Mouse (Mus musculus) retina, postnatal 7 days (tissue): Measurements from ENCODE around the gene Ikzf5.
"Not testable (repeated sequence)": the region's sequence is repeated elsewhere in the genome, so short reads cannot be mapped to it uniquely, and the experiment has no call there.

Source experiments
- DNase-seq: peaks from one replicate; pipeline ENCODE4 v3.0.0-alpha.2; 2012; ENCODE audit warnings: low read depth, low spot score

The Ikzf5 gene

DNA sequence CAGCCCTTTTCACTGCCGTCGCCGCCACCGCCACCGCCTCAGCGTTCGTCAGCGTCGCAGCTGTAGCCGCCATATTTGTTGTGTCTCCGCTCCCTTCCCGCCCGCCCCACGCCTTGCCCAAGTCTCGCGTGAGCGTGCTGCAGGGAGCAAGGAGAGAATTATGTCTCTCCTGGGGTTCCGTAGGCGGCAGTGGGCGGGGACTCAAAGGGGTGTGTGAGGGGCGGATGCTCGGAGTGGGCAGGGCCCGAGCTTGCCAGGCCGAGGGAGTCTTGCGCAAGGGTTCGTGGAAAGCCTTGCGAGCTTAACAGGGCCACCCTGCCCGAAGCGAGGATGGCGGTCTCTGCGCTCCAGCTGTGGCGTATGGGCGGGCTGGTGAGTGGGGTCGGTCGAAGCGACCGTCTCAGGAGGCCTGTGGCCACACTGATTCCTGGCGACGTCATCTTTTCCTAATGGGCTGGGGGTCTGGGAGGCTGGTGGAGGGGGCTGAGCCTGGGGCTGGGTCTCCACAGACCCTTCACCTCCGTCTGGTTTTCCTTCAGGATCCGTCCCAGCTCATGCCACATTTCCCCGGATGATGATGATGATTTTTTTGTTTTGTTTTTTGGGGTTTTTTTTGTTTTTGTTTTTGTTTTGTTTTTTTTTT is at the start of gene Ikzf5, which contains the start of gene Acadsb:
Ikzf5 (minus strand) TSS at position 106 of the 643 bp plus-strand sequence.
Acadsb (plus strand) TSS at position 186 of the 643 bp plus-strand sequence.
- DNase-seq, result peak; percentile 97

DNA sequence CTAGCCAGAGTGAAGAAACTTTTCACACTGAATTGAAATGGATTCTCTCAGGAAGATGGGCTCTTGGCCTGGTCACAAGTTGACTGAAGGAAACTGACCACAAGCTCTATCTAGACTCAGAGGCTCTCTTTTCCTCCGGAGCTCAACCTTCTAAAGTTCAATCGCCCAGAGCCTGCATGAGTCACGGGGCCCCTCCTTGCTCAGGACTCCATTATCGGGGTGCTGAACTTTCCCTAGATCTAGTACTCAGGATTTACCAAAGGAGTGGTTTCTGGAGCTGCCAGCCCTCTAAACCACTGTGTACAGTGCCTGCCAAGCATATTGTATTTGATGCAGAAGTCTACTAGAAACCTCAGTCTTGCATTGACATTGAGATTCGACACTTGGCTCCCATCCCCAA is 46.4 kb upstream of the Ikzf5 start:
- DNase-seq, result no peak

DNA sequence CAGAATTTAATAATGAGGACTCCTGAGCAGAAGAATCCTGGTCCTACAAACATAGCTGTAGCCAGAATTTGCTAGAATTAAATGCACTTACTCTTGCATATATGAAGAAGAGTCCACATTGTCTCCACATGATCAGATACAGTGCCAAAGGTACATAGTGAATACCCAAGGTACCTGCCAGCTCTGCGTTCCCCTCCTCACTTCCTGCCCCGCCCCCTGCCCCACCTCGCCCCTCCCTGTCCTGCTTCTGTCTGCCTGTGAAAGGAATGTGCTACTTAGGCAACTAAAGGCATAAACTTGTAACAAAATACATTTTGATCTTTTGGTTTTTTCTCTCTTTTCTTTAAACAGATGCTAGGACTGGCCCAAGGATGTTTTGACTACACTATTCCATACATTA is 26.7 kb upstream of the Ikzf5 start:
- no peak for DNase-seq

DNA sequence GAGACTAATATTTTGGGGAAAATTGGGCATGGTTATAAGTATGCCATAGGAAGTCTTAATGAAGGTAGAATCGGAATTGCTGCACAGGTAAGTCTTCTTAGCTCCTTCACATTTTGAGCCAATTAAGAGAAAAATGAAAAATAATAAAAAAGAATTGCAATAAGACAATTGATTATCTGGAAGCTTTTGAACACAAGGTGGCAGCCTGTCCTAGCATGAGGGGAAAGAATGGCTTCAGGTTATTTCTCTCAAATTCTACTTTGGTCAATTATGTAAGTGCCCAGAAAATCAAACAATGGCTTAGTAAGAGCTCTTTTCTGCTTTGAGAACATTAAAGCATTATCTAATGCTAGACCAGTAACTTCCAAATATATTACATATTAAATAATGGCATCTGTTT is 24.0 kb upstream of the Ikzf5 start:
- DNase-seq, result no peak

DNA sequence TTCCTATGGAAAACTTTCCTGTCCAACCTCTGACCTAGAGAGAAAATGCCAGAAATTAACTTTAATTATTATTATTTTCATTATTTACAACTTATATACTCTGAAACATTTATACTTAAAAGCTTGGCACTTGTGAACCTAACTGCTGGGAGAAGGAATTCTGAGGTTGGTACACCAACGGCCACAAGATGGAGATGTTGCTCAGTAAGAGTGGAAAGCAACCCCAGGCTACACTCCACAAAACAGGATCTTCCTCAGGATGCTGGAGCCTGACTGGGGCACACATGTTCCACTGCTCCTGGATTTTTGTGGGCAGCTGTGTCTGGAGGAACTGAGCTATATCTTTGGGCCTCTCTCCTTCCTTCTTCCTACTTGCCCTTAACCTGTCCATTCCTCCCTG is 21.9 kb upstream of the Ikzf5 start:
- DNase-seq, result peak; percentile 28

DNA sequence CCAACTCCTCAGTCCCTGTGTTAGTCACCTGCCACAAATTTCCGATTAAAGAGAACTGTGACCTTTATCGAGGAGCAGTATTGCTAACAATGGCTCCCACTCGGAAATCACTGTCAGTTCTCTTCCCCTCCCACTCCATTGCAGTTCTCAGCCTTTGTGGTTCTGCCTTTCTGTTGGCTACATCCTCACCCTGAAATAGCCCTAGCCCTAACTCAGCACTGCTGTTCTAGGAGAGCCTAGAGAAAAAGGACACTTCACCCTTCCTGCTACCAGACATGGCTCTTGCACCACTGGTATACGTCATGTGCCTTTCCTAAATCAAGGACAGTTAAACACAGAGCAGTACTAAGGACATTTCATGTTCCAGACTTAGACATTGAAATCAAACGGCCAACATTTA is 17.0 kb upstream of the Ikzf5 start:
- DNase-seq, result no peak

DNA sequence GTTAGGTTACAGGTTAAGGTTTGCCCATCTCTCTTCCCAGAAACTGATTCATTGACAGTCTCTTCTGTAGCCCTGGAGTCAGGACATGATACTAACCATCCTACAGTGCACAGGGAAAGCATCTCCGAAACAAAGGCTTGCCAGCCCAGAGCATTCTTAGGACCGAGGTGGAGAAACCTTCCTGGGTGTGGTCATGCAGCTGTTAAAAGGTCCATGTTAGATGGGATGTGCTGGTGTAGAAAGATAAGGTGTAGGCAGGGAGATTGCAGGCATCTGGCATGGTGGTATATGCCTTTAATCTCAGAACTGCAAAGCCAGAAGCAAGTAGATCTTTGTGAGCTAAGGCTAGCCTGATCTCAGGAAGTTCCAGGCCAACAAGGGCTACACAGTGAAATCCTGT is 14.6 kb upstream of the Ikzf5 start:
- no peak for DNase-seq

DNA sequence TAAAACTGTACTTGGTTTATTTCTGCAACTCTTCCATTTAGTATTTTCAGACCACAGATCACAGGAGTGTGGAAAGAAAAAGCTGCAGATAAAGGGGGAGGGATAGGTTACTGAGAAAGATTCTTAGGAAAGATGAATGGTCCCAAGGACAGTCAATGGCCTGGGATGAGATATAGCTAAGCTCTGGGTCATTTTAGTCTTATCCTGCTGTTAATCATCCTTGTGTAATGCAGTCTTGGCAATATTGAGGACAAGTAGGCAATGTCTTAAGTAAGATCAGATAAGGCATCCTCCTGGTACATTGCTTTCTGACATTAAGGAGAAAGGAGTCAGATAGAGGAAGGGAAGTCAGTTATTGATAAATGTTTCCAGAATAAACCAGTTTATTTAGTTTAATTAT is 7.3 kb upstream of the Ikzf5 start:
- DNase-seq, result no peak

DNA sequence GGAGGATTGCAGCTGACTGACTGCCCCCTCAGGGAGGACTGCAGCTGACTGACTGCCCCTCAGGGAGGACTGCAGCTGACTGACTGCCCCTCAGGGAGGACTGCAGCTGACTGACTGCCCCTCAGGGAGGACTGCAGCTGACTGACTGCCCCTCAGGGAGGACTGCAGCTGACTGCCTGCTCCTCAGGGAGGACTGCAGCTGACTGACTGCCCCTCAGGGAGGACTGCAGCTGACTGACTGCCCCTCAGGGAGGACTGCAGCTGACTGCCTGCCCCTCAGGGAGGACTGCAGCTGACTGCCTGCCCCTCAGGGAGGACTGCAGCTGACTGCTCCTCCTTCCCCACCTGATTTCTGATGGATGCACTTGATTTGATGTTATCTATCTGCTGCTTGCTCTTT is 6.4 kb upstream of the Ikzf5 start:
- not testable (repeated sequence) for DNase-seq

DNA sequence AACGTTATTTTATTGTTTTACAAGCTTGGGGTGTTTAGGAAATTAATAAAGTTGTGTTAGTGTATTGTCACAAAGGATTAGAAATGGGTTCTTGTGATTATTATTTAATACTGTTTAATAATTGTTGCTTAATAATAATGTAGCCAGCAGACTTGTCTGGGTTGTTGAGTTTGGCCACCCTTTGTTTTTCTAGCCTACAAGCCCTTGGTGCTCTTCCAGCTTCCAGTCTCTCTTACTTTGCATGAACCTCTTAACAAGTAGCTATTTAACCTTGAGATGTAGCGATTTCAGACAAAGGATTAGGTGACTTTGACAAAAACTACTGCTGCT is 1.6 kb upstream of the Ikzf5 start:
- DNase-seq, result no peak

DNA sequence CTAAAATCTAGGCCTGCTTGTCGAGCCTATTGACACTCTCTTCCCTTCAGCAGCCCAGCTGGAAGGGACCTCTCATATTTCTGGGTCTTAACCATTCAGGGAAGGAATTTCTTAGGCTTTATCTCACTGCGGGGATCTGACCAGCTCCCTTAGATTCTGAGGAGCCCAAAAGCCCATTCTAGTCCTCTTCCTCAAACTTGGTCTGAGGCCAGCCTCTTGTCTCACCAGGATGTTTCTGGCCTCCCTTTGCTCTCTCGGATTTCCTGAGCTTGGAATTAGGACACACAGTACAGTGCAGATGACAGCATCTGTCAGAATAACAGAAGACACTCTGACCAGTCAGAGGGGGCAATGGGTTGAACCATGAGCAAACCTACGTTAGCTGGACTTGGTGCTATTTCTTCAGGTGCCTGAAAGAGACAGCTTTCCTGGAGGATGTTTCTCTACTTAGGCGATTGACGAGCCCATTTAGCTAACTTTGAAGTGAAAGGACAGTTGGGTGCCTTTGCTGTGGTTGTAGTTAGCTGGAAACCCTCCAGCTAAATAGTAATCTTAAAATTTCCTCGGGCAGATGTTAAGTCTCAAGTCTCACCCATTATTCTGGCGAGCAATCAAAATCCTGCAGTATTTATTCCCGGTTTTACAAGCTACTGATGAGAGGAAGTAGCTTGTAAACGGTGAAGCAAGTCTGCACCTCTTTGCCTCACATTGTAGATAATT is 1.1 kb upstream of the Ikzf5 start:
- no peak for DNase-seq

DNA sequence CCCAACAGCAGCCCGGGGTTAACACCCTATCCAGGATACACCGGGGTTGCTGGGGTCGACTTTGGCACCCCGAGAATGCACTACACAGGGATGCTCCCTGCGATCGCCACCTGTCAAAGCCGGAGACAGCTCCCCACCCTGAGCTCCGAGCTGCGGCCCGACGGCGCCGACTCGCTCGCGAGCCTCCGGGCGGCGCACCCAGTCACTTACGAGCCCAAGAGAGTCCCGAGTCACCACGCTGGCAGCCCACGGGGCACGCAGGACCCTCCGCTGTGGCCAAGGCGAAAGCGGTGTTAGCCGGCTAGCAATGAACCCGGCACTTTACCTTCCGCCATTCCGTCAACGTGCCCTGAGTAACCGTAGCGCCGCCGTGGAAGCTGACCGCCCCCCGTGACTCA is 334 bp downstream of the Ikzf5 start:
- no peak for DNase-seq

DNA sequence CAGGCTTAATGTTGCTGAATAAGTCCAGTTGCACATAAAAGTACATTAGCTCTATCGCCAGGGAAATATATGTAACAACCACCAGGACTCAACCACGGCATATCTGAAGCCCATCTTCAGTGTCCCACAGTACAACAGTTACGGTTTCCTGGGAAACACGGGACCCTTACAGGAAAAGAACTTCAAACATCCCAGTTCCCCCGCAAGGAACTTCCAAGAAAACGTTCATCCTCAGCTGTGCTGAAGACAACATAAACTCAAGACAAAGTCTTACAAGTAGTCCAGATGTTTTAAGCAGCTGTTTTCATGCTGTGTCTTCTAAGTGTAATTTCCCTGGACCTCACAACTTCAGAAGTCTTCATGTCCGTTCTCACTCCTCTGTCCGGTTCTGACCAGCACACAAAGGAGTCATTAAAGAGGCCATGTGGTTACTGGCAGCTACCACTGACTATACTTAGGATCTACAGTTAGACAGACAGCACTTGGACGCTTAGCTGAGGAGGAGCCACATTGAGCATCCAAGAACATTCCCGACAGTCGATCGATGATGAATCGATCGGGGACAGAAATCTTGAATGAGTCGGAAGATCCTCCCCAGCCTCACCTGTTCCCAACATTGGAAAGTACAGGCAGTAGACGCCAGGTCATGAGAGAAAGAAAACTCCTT is 867 bp downstream of the Ikzf5 start:
- DNase-seq, result no peak

DNA sequence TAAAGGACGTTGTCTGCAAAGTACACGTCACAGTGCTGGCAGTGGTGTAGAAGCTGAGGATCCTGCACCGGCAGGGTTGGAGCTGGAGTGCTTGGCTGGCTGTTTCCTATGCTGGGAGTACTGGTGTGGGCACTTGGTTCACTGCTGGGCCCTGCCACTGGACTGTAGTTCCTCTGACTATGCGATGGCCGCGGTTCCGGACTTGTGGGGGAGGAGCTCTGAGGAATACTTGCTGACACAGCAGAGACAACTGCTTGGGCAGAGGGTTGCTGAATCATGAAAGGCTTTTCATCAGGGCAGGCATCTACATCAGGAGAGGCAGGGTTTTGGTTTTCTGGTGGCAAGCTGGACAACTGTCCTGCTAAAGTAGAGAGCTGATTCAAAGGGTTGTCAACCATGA is 18.6 kb downstream of the Ikzf5 start:
- DNase-seq, result not testable (repeated sequence)

DNA sequence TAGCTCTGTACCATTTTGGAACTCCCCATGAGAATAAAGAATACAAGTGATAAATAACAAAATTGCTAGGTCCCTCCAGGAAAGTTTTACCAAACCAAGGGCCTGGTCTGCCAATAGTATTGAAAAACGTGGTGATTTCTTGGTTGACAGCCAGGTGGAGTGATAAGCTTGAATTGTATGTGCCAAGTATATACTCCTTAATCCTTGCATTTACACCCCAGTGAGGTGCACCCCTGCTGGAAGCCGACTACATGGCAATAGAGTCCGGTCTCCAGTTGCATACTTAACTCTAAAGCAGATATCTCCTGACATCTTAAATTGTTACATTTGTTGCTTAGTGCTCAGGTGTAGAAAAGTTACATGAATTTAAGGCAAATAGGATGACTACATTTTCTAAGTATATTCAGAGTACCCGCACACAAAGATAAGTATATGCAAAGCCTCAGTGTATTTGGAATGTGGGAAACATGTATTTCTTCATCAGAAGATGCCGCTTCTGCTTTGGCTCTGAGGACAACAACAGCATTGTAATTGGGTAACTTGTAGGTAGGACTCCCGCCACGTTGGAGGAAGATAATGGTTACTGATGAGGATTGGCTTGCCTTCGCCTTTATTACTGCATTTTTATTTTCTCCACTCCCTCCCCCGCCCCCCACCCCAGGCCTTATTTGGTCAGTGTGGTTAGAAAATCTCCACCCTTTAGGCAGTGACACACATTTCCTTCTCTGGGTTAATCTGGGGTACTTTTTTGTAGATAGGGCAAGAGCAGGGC is 38.3 kb downstream of the Ikzf5 start:
- DNase-seq, result no peak

DNA sequence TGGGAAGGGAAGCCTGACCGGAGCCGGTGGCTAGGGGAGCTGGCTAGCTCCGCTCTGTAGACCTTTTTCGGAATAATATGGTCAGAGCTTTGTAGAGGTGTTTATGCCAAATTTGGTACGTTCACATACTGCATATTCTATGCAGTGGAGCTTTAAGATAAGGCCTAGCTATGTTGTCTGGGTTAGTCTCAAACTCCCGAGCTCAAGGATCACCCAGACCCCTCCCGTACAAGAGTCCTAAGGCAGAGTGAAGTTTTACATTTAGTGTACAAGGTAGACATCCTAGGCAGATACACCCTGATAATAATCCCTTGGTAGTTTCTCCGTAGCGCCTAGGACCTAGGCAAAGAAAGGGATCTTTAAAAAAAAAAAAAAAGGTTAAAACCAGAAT is 38.9 kb downstream of the Ikzf5 start:
- DNase-seq, result no peak

DNA sequence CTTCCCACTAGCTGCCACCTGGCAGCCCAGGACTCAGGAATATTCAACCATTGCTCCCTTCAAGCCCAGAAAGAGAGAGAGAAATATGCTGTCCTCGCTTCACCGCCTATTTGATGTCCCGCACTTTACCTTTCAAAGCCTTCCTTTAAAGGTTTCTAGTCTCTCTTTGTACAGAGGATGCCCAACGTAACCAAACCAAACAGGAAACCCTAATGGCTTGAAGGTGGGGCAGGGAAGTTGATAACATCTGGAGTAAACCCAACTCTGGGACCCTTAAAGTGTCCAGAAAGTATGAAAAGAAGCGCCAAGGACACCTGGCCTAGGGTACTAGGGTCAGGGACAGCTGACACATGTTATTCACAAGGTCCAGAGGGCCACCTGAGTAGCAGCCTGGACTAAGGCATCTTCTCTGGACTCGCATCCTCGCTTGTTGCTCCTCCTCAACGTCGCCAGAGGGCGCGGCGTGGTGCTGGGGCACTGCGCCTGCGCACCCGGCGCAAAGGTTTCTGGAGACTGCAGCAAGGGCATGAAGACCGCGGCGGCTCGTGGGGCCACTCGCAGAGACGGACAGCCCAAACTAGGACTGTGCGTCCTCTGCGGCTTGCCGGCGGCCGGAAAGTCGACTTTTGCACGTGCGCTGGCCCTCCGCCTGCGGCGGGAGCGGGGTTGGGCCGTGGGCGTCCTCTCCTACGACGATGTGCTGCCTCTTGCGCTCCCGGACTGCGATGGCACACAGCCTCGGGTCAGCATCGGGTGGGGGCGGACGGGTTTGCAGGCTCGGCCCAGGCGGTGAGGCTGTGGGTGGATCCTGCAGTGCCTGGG is 39.5 kb downstream of the Ikzf5 start, which contains the start of gene Pstk:
Pstk (plus strand) TSS at position 494 of the 822 bp plus-strand sequence.
- DNase-seq, result peak; percentile 85

DNA sequence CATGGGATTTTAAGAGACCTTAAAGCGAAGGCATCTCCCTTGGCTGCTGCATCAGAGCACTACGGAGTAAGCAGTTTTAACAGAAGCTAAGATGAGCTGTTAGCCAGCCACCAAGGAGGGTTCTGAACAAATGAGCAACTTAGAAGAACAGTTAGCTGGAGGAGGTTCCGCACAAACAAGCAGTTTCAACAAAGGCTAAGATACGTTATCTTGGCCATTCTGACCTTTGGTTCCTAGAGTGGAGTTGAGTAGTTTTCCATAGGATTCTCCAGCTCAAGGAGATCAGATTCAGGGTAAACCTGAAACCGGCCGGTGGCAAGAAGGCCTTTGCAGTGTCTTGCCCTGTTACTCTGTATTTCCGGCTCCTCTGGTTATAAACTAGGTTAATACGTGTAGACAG is 46.2 kb downstream of the Ikzf5 start:
- DNase-seq, result no peak

DNA sequence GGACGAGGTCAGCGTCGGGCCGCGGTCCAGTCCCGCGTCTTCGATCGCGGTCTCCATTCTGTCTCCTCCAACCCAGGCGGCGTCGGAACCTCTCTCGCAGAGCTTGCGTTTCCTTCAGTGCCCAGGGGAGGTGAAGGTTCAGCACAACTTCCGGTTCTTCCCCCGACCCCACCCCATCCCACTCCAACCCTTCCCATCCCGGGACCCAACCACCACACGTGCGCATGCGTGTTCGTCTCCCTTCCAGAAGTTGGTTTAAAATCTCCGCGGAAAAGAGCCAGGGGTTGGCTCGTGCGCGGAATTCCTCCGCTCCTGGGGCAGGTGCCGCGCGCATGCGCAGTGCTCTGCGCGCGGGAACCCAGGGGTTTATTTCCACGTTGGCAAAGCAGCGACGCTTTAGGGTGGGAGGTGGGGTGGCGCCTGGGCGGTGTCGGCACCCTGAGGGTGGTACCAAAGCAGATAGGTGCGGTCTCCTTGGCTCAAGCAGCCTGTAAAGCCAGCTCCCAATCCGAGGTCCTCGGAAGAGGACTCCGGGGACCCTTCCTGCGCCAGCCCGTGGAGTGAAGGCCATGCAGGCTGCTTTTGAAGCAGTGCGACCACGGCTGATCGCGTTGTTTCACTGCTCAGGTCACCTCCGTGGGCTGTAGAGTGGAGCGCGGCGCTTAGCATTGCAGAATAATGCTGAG is 47.6 kb downstream of the Ikzf5 start, which contains the start of gene 2310057M21Rik:
2310057M21Rik (minus strand) TSS at position 145 of the 686 bp plus-strand sequence.
- peak; percentile 98 for DNase-seq

DNA sequence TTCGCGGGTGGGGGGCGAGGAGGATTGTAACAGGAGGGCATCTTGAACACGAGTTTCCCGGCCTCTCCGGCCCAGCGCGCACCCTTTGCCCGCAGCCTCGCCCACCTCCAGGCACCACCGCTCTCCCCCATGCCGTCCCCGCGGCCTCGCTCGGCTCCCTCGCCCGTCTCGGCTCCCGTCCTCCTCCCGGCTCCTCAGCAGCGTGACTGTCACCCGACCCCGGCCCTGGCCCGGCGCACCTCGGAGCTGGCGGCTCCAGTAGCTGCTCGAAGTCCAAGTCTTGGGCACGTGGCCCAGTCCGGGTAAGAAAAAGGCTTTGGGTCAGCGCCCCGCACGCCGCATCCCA is 48.1 kb downstream of the Ikzf5 start:
- no peak for DNase-seq

DNA sequence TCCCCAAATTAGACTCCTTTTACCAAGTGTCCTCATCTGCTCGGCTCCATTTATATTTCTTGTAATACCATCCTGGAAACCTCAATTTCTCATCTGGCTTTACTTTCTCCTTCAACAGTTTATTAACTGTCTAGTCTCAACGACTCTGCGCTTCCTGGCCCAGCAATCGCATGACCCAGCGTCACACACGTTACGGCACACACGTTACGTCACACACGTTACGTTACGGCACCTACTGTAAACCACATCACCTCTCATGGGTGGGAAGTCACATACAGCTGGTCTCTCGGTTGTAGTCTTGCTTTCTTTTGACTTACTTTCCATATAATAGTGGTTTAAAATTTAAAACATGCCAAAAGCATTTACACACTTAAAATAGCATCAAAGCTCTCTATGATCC is 54.2 kb downstream of the Ikzf5 start:
- no peak for DNase-seq
